Mouse (Mus musculus) MEL (cell line): Measurements from ENCODE around the gene 9430015G10Rik. TPM values are rescaled to one million over a fixed set of nuclear protein-coding genes. Genes with fewer than 3 reads are reported as not detected.

Experiments
- DNase-seq: peaks from one replicate; pipeline ENCODE4 v3.0.0; 2011; ENCODE audit warnings: low read depth, low spot score
- H3K27ac ChIP-seq: 2 replicates; pipeline ENCODE4 v1.5.1; 2012; ENCODE audit warnings: low read depth, mild to moderate bottlenecking, control low read depth, low read length, moderate library complexity; ENCODE audit not compliant: control insufficient read depth
- H3K27me3 ChIP-seq, 2 experiments: fragments of 150-350 bp in 1 of 2; sonication (generic) in 1 of 2; 2 replicates each; pipeline ENCODE4 v1.6.1; 2012; ENCODE audit warnings: low read length in 2 of 2, mild to moderate bottlenecking in 2 of 2, improper control_type of control experiment in 1 of 2, moderate library complexity in 1 of 2; ENCODE audit not compliant: insufficient read depth in 2 of 2, control insufficient read depth in 1 of 2
- H3K36me3 ChIP-seq, 2 experiments: 2 replicates each; pipeline ENCODE4 v1.6.1; 2012 to 2014; ENCODE audit warnings: low read length in 2 of 2, improper control_type of control experiment in 1 of 2, inconsistent platforms in 1 of 2, mild to moderate bottlenecking in 1 of 2; ENCODE audit not compliant: insufficient read depth in 2 of 2, control insufficient read depth in 1 of 2
- H3K4me1 ChIP-seq, 2 experiments: fragments of 150-350 bp in 1 of 2; sonication (generic) in 1 of 2; 2 replicates each; pipeline ENCODE4 v1.6.1; 2012; ENCODE audit warnings: low read length in 2 of 2, improper control_type of control experiment in 1 of 2, mild to moderate bottlenecking in 1 of 2; ENCODE audit not compliant: insufficient read depth in 2 of 2, control insufficient read depth in 1 of 2
- H3K4me3 ChIP-seq, 2 experiments: fragments of 150-350 bp in 1 of 2; sonication (generic) in 1 of 2; 2 replicates each; pipeline ENCODE4 v1.5.1; 2012; ENCODE audit warnings: low read depth in 2 of 2, low read length in 2 of 2, mild to moderate bottlenecking in 2 of 2, moderate library complexity in 2 of 2, control low read depth in 1 of 2, improper control_type of control experiment in 1 of 2; ENCODE audit not compliant: control insufficient read depth in 1 of 2, insufficient read depth in 1 of 2
- H3K79me2 ChIP-seq: 2 replicates; pipeline ENCODE4 v1.6.1; 2012; ENCODE audit warnings: mild to moderate bottlenecking, low read length, moderate library complexity; ENCODE audit not compliant: control insufficient read depth, poor library complexity, insufficient read depth
- H3K9ac ChIP-seq: 2 replicates; pipeline ENCODE4 v1.6.1; 2012; ENCODE audit warnings: low read depth, mild to moderate bottlenecking, control low read depth, low read length, moderate library complexity; ENCODE audit not compliant: control insufficient read depth, poor library complexity, severe bottlenecking
- H3K9me3 ChIP-seq: fragments of 150-350 bp; sonication (generic); replicated peaks from 2 replicates; pipeline ENCODE4 v1.6.1; 2012; ENCODE audit warnings: mild to moderate bottlenecking, low read length, improper control_type of control experiment, moderate library complexity; ENCODE audit not compliant: insufficient read depth
- CHD1 ChIP-seq: IDR thresholded peaks from 2 replicates; pipeline ENCODE4 v1.6.1; 2012; ENCODE audit warnings: low read depth, mild to moderate bottlenecking, inconsistent platforms, low read length, improper control_type of control experiment
- CHD2 ChIP-seq: IDR thresholded peaks from 2 replicates; pipeline ENCODE4 v1.6.1; 2011; ENCODE audit warnings: low read length, improper control_type of control experiment
- CTCF ChIP-seq, 3 experiments: IDR thresholded peaks in 2 of 3; conservative IDR thresholded peaks in 1 of 3; 2 replicates each; pipeline ENCODE4 v1.5.1; 2011 to 2012; ENCODE audit warnings: low read length in 3 of 3, low read depth in 2 of 3, mild to moderate bottlenecking in 2 of 3, improper control_type of control experiment in 1 of 3, inconsistent platforms in 1 of 3, mixed read lengths in 1 of 3, moderate library complexity in 1 of 3; ENCODE audit not compliant: control insufficient read depth in 1 of 3, insufficient read depth in 1 of 3, poor library complexity in 1 of 3, severe bottlenecking in 1 of 3
- E2F4 ChIP-seq: IDR thresholded peaks from 2 replicates; pipeline ENCODE4 v1.6.1; 2011; ENCODE audit warnings: low read depth, low read length, improper control_type of control experiment, borderline replicate concordance
- ELF1 ChIP-seq: IDR thresholded peaks from 2 replicates; pipeline ENCODE4 v1.6.1; 2014; ENCODE audit warnings: low read depth, mild to moderate bottlenecking, inconsistent platforms, low read length, improper control_type of control experiment, moderate library complexity
- ETS1 ChIP-seq: IDR thresholded peaks from 2 replicates; pipeline ENCODE4 v1.6.1; 2012; ENCODE audit warnings: low read depth, mild to moderate bottlenecking, inconsistent platforms, low read length, improper control_type of control experiment, moderate library complexity
- GABPA ChIP-seq: IDR thresholded peaks from 2 replicates; pipeline ENCODE4 v1.6.1; 2012; ENCODE audit warnings: low read depth, mild to moderate bottlenecking, inconsistent platforms, low read length, improper control_type of control experiment, moderate library complexity
- GATA1 ChIP-seq: IDR thresholded peaks from 2 replicates; pipeline ENCODE4 v1.6.1; 2011; ENCODE audit warnings: low read depth, low read length, improper control_type of control experiment
- HCFC1 ChIP-seq: IDR thresholded peaks from 2 replicates; pipeline ENCODE4 v1.6.1; 2012; ENCODE audit warnings: low read depth, mild to moderate bottlenecking, inconsistent platforms, low read length, improper control_type of control experiment, moderate library complexity
- KAT2A ChIP-seq: conservative IDR thresholded peaks from 2 replicates; pipeline ENCODE4 v1.6.1; 2012; ENCODE audit warnings: low read depth, low read length, improper control_type of control experiment, inconsistent platforms
- MAFK ChIP-seq: IDR thresholded peaks from 2 replicates; pipeline ENCODE4 v1.6.1; 2011; ENCODE audit warnings: low read depth, mild to moderate bottlenecking, low read length, improper control_type of control experiment, borderline replicate concordance
- MAZ ChIP-seq: IDR thresholded peaks from 2 replicates; pipeline ENCODE4 v1.6.1; 2012; ENCODE audit warnings: low read depth, mild to moderate bottlenecking, inconsistent platforms, low read length, improper control_type of control experiment
- MXI1 ChIP-seq: IDR thresholded peaks from 2 replicates; pipeline ENCODE4 v1.6.1; 2011; ENCODE audit warnings: mild to moderate bottlenecking, low read depth, low read length, improper control_type of control experiment
- MYB ChIP-seq: IDR thresholded peaks from 2 replicates; pipeline ENCODE4 v1.6.1; 2011; ENCODE audit warnings: mild to moderate bottlenecking, low read depth, low read length, improper control_type of control experiment
- MYC ChIP-seq: IDR thresholded peaks from 2 replicates; pipeline ENCODE4 v1.6.1; 2011; ENCODE audit warnings: low read depth, mild to moderate bottlenecking, low read length, improper control_type of control experiment, moderate library complexity
- NELFE ChIP-seq: IDR thresholded peaks from 2 replicates; pipeline ENCODE4 v1.6.1; 2011; ENCODE audit warnings: low read depth, low read length, improper control_type of control experiment
- NRF1 ChIP-seq: IDR thresholded peaks from 2 replicates; pipeline ENCODE4 v1.6.1; 2014; ENCODE audit warnings: low read depth, mild to moderate bottlenecking, inconsistent platforms, low read length, improper control_type of control experiment, moderate library complexity; ENCODE audit not compliant: poor library complexity, insufficient read depth, severe bottlenecking
- POLR2A ChIP-seq, 2 experiments: IDR thresholded peaks; 2 replicates each; pipeline ENCODE4 v1.6.1; 2011 to 2012; ENCODE audit warnings: low read length in 2 of 2, mild to moderate bottlenecking in 2 of 2, control low read depth in 1 of 2, improper control_type of control experiment in 1 of 2, low read depth in 1 of 2, moderate library complexity in 1 of 2; ENCODE audit not compliant: control insufficient read depth in 1 of 2, insufficient read depth in 1 of 2, poor library complexity in 1 of 2
- POLR2AphosphoS2 ChIP-seq: IDR thresholded peaks from 2 replicates; pipeline ENCODE4 v1.6.1; 2011; ENCODE audit warnings: low read length, improper control_type of control experiment
- RCOR1 ChIP-seq: IDR thresholded peaks from 2 replicates; pipeline ENCODE4 v1.6.1; 2012; ENCODE audit warnings: low read depth, mild to moderate bottlenecking, inconsistent platforms, low read length, improper control_type of control experiment
- SIN3A ChIP-seq: IDR thresholded peaks from 2 replicates; pipeline ENCODE4 v1.6.1; 2012; ENCODE audit warnings: low read length, improper control_type of control experiment, inconsistent platforms
- SMC3 ChIP-seq: IDR thresholded peaks from 2 replicates; pipeline ENCODE4 v1.6.1; 2011; ENCODE audit warnings: low read depth, low read length, improper control_type of control experiment
- TAL1 ChIP-seq: IDR thresholded peaks from 2 replicates; pipeline ENCODE4 v1.6.1; 2012; ENCODE audit warnings: mild to moderate bottlenecking, inconsistent platforms, low read length, moderate library complexity, mixed read lengths
- TBP ChIP-seq: IDR thresholded peaks from 2 replicates; pipeline ENCODE4 v1.8.0; 2011; ENCODE audit warnings: low read depth, low read length, improper control_type of control experiment
- TCF12 ChIP-seq: IDR thresholded peaks from 2 replicates; pipeline ENCODE4 v1.6.1; 2014; ENCODE audit warnings: low read depth, mild to moderate bottlenecking, inconsistent platforms, low read length, improper control_type of control experiment, moderate library complexity
- USF1 ChIP-seq: IDR thresholded peaks from 2 replicates; pipeline ENCODE4 v1.6.1; 2014; ENCODE audit warnings: low read depth, mild to moderate bottlenecking, inconsistent platforms, low read length, improper control_type of control experiment, moderate library complexity
- USF2 ChIP-seq, 2 experiments: IDR thresholded peaks; 2 replicates each; pipeline ENCODE4 v1.6.1; 2011 to 2012; ENCODE audit warnings: improper control_type of control experiment in 2 of 2, low read length in 2 of 2, borderline replicate concordance in 1 of 2, inconsistent platforms in 1 of 2, low read depth in 1 of 2, mild to moderate bottlenecking in 1 of 2; ENCODE audit not compliant: insufficient read depth in 1 of 2
- ZC3H11A ChIP-seq: IDR thresholded peaks from 2 replicates; pipeline ENCODE4 v1.6.1; 2012; ENCODE audit warnings: low read depth, mild to moderate bottlenecking, inconsistent platforms, low read length, improper control_type of control experiment
- ZMIZ1 ChIP-seq: IDR thresholded peaks from 2 replicates; pipeline ENCODE4 v1.6.1; 2012; ENCODE audit warnings: low read depth, mild to moderate bottlenecking, inconsistent platforms, low read length, improper control_type of control experiment, moderate library complexity
- ZNF384 ChIP-seq: IDR thresholded peaks from 2 replicates; pipeline ENCODE4 v1.6.1; 2012; ENCODE audit warnings: low read depth, mild to moderate bottlenecking, inconsistent platforms, low read length, improper control_type of control experiment
- polyA plus RNA-seq, 2 experiments: library from polyadenylated mRNA; stranded (reverse) in 1 of 2; unstranded in 1 of 2; fragments of >175 nt in 1 of 2; fragments of >200 nt in 1 of 2; gene quantifications; 2 replicates each; pipeline versions ENCODE4 v1.2.1 to v1.2.4; 2012; ENCODE audit warnings: low replicate concordance in 2 of 2, low read depth in 1 of 2; ENCODE audit not compliant: insufficient read length in 2 of 2, insufficient read depth in 1 of 2, missing spikeins in 1 of 2
- total RNA-seq: library from RNA; depleted of rRNA; stranded (reverse); fragments of 300-350 nt; gene quantifications from 2 replicates; pipeline ENCODE4 v1.2.3, GENCODE M21; 2012; rRNA removed

Gene 9430015G10Rik
- total RNA-seq (27.5 and 28.7 TPM in 2 replicates), polyA plus RNA-seq (10 to 100 TPM in 1 of 2 experiments, not detected in 1; 52.9 TPM)

DNA sequence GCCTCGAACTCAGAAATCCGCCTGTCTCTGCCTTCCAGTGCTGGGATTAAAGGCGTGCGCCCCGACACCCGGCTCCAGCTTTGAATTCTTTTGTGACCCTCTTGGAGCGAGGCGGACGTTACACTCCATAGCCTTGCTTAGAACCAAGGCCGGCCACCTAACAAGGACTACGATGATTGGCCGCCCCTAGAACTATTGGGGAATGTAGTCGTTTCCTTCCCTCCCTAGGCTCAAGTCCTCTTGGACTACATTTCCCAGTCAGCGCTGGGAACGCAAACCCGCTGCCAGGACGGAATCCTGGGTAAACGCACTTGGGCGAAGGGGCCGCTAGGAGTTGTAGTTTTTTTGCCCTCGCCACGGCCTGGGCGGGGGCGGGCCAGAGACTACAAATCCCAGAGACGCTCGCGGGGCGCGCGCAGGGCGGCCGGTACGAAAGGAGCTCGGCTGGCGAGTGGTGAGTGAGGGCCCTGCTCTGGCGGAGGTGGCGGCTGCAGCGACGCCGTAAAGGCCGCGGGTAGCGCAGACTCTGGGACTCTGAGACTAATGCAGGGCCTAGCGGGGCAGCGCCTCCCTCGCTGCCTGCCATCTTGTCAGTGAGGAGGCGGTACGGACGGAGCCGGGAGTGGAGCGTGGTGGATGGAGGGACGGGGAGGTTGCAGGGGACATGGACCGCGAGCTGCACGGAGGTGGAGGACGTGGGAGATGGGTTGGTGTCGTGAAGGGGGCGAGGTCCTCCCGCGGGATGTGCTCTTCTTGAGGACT is at the start of gene 9430015G10Rik:
TSS of gene 9430015G10Rik (plus strand) at position 413 of the 762 bp plus-strand sequence.
- Histone ChIP-seq H3K27ac (peak within 1 kb of the TSS; percentile 80), H3K4me3 (peak within 1 kb of the TSS; percentile 60 to 89), H3K4me1 (peaks cover 2 to 4% of the 10 kb centered on the region in 2 experiments; a peak in 2 of 4 replicates)
- no peak for TF ChIP-seq RCOR1
- TF ChIP-seq POLR2AphosphoS2 = peak; percentile 78; the same call in 1 of the 2 replicates
- no peak for TF ChIP-seq MAFK
- TF ChIP-seq TAL1 = no peak
- TF ChIP-seq USF2 (IDR thresholded peaks at IDR 0.05; ENCODE audit: borderline replicate concordance in 1 of 2, insufficient read depth in 1 of 2, low read depth in 1 of 2, low read length in 2 of 2) = no peak
- no peak for TF ChIP-seq CTCF (IDR thresholded peaks at IDR 0.05 in 2 of 3, conservative IDR thresholded peaks at IDR 0.05 in 1 of 3; ENCODE audit: control insufficient read depth in 1 of 3, insufficient read depth in 1 of 3, low read depth in 2 of 3, low read length in 3 of 3, poor library complexity in 1 of 3, severe bottlenecking in 1 of 3)
- TF ChIP-seq USF1 = no peak
- TF ChIP-seq GABPA = no peak; the same call in 1 of the 2 replicates
- TF ChIP-seq TBP = peak; percentile 60; the same call in 1 of the 2 replicates
- peak; percentile 83 for TF ChIP-seq ZNF384
- peak; percentile 59 for TF ChIP-seq NRF1
- peak; percentile 81 for TF ChIP-seq MYB
- peak; percentile 94 for TF ChIP-seq HCFC1
- TF ChIP-seq CHD2 = peak; percentile 76; the same call in 1 of the 2 replicates
- TF ChIP-seq SMC3 = no peak
- TF ChIP-seq ZMIZ1 = peak; percentile 53; the same call in 1 of the 2 replicates
- no peak for TF ChIP-seq E2F4
- peak; percentile 73 for TF ChIP-seq NELFE
- TF ChIP-seq MAZ = no peak; the same call in 1 of the 2 replicates
- TF ChIP-seq ETS1 = no peak; the same call in 1 of the 2 replicates
- TF ChIP-seq CHD1 = no peak
- TF ChIP-seq ZC3H11A = no peak
- TF ChIP-seq POLR2A (IDR thresholded peaks at IDR 0.05; ENCODE audit: control insufficient read depth in 1 of 2, insufficient read depth in 1 of 2, low read depth in 1 of 2, low read length in 2 of 2, poor library complexity in 1 of 2) = peak; percentile 64 to 86
- peak; percentile 24 for TF ChIP-seq MXI1
- TF ChIP-seq SIN3A = peak; percentile 81
- peak; percentile 76; the same call in 1 of the 2 replicates for TF ChIP-seq ELF1
- TF ChIP-seq TCF12 = no peak; the same call in 1 of the 2 replicates
- no peak for TF ChIP-seq GATA1
- TF ChIP-seq MYC = peak; percentile 8; the same call in 1 of the 2 replicates
- peak; percentile 99 for TF ChIP-seq KAT2A
- TF ChIP-seq, all 39 proteins: peak for 15
- Histone ChIP-seq H3K36me3 (peaks cover 0 to 11% of the 10 kb centered on the region in 2 experiments; a peak in 2 of 4 replicates), H3K9ac (peak within 1 kb of the TSS; percentile 89), H3K27me3 (no peaks in the 10 kb centered on the region), H3K9me3 (no peaks in the 10 kb centered on the region), H3K79me2 (peaks cover 13% of the 10 kb centered on the region)
- DNase-seq = peak; percentile 99
